Mouse (Mus musculus) 3T3-L1 (cell line): ENCODE measurements around the gene Ppy.
A peak's percentile ranks its signal among the peaks of the same experiment; 100 is the strongest.

Experiments used
- DNase-seq: peaks from one replicate; pipeline ENCODE4 v3.0.0-alpha.2; 2015; ENCODE audit warnings: low read depth, low spot score

Gene Ppy

GRCm38 (mm10) chr11:102101219-102101618 is at the start of gene Ppy:
Gene Ppy (minus strand): TSS chr11:102101319.
- no peak for DNase-seq

GRCm38 (mm10) chr11:102147213-102147989 is 46.3 kb upstream of the Ppy start:
- DNase-seq = no peak

- no peak for DNase-seq
Observed at GRCm38 (mm10) chr11:102146531-102146930, 45.4 kb upstream of the Ppy start.

GRCm38 (mm10) chr11:102146005-102146404 is 44.9 kb upstream of the Ppy start:
- DNase-seq = no peak

DNA sequence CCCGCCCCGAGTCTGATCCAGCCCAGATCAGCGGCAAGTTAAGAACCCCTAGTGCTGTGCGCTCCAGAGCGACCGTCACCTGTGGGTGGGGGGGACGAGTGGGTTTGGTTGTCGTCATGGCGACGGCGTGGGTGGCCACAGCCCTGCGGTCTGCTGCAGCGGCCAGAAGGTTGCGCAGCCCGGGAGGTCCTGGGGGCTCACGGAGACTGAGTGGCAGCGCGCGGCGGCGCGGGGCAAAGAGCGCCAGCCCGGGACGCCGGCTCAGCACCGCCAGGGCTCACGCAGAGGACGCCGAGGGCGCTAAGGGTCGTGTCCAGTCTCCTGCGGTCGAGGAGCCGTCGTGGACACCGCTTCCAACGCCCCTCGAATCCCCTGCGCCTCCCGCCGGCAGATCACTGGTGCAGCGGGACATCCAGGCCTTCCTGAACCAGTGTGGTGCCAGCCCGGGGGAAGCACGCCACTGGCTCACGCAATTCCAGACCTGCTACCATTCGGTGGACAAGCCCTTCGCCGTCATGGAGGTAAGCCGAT is 44.4 kb upstream of the Ppy start, which contains the start of gene Nags:
Nags (plus strand) TSS at position 43 of the 531 bp plus-strand sequence.
- no peak for DNase-seq

DNA sequence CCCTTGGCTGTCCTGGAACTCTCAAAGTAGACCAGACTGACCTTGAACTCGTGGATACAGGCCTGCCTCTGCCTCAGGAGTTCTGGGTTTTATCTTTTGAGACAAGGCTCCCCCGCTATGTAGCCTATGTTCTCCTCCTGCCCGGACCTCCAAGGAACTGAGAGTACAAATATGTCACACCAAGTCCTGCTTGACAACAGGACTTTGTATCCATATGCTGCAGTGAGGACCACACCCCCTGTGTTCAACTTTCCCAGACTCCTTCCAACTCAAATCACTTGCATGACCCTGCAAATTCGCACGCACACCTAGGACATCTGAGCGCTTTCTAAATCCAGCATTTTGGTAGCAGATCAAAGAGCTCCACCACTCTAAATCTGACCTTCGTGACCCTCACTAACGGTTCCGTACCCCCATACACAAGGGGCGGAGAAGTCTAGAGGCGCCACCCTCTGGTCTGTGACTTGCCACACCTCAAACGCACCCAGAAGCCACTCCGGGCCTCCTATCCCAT is 43.9 kb upstream of the Ppy start:
- DNase-seq = no peak

DNA sequence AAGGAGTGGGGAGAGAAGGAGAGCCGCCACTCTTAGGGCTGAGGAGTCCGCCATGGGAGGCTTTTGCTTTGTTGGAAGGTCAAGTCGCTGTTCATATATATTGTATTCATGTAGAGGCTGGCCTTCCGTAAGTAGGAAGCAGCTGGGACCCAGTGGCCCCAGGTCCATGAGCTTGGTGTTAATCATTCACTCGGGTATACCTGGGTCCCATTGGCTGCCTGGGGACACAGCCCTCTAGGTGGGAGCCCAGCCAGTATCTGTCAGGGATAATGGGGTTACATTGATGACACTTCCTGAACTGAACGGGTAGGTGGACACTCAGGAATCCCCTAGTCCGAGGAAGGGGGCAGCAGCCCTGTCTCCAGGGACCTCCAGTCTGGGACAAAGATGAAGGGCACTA is 41.2 kb upstream of the Ppy start:
- DNase-seq = no peak

GRCm38 (mm10) chr11:102140508-102140907 is 39.4 kb upstream of the Ppy start:
- peak; percentile 81 for DNase-seq

DNA sequence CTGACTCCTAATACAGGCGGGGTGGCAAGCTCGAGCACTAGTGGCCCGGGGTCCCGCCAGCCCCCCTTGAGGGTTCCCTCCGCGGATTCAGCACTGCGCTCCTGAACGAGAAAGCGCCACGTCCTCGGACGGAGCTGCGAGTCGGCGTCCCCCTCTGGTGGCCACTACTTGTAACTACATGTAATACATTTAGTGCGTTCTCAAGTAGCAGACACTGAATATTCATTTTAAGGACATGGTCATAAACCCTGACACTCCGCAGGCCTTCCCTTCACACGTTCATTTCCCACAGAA is 37.3 kb upstream of the Ppy start:
- DNase-seq = peak; percentile 66

GRCm38 (mm10) chr11:102137625-102138446 is 36.7 kb upstream of the Ppy start:
- no peak for DNase-seq

DNA sequence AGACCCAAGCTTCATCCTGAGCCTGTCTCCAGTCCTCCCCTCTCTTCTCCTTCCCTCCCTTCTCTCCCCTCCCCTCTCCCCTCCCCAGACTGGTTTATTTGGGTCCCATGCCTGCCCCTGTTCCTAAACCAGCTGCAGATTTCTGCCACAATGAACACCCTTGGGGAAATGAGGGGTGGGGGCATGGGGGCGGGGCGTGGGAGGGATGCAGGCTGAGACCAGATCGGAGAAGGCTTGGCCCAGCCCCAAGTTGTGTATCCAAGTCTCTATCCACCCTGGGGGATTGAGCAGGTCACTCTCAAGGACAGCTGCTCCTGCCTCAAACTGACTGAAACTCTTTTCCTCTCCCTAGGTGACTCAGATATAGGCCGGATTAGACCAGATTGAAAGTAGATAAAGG is 33.4 kb upstream of the Ppy start:
- DNase-seq = no peak

DNA sequence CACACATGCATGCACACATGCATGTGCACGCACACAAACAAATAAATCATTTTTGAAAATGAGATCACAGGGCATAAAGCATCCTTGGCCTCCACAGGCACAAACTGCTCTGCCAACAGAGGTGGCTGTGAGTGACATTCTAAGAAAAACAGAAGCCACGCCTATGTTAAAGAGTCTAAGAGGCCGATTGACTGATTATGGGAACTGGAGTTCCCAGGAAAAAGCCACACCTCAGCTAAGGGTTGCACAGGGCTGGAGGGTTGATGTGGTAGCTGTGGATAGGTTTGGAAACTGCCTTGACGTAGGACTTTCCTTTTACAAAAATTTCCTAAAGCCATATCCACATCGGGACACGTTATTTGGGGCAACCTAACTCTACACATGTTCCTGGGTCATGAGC is 16.3 kb upstream of the Ppy start:
- DNase-seq = no peak

- no peak for DNase-seq
Observed at GRCm38 (mm10) chr11:102116241-102116640, 15.1 kb upstream of the Ppy start.

- DNase-seq = no peak
Observed at GRCm38 (mm10) chr11:102111576-102111975, 10.5 kb upstream of the Ppy start.

GRCm38 (mm10) chr11:102107732-102108131 is 6.6 kb upstream of the Ppy start, which contains the start of gene Pyy:
Gene Pyy (minus strand): TSS chr11:102107832.
- DNase-seq = no peak

GRCm38 (mm10) chr11:102106911-102107310 is 5.8 kb upstream of the Ppy start:
- no peak for DNase-seq

DNA sequence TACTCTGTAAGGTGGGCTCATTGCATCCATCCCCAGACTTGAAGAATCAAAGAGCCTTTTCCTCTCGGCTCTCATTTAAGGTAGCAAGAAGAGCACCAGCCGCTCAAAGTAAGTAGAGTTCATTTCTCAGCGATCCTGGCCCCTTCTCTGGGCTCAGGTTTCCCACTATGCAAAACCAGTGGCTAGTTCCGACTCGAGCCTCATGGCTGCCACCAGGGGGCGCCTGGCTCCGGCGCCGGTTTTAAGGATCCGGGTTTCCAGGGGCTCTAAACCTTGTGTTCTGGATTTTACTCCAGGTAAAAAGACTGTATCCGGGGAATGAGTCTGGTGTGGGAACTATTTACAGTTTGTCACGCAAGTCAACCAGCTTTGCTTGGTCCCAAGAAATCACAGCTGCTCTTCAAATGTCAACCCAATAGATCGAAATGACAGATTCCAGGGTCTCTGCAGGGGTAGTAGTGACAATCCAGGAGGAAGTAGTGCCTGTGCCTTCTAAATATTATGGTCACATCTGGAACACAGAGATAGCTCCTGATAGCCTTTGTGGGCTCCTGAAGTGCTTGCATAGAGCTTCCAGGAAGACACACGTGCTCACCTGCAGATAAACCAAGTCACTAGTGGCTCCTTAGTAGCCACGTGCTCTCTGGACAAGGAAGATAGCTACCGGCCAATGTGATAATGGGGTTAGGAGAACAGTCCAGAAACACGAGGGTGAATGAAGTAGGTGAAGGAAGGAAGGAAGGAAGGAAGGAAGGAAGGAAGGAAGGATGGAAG is 1.6 kb upstream of the Ppy start:
- DNase-seq = peak; percentile 69

DNA sequence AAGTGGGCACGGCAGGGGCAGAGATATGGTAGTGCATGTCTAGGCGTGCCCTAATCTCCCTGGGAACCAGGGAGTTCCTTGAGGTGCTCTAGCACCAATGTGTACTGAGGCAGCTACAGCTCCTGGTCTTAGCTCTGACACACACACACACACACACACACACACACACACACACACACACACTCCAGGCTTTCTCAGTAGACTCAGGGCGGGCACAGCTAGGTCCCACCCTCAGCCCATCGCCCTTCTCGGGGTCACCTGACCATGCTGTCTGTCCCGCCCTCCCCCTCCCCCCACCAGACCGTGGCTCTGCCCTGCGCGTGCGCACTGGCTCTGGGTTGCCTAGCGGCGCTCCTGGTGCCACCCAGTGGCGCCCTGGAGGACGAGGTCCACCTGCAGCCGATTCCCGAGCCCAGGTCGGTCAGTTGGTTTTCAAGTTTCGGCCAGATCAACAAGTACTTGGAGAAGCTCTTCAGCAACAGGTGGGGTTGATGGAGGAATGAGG is 4.2 kb downstream of the Ppy start:
- no peak for DNase-seq

- no peak for DNase-seq
Observed at GRCm38 (mm10) chr11:102096446-102096845, 4.7 kb downstream of the Ppy start.

GRCm38 (mm10) chr11:102095676-102096075 is 5.4 kb downstream of the Ppy start:
- no peak for DNase-seq

DNA sequence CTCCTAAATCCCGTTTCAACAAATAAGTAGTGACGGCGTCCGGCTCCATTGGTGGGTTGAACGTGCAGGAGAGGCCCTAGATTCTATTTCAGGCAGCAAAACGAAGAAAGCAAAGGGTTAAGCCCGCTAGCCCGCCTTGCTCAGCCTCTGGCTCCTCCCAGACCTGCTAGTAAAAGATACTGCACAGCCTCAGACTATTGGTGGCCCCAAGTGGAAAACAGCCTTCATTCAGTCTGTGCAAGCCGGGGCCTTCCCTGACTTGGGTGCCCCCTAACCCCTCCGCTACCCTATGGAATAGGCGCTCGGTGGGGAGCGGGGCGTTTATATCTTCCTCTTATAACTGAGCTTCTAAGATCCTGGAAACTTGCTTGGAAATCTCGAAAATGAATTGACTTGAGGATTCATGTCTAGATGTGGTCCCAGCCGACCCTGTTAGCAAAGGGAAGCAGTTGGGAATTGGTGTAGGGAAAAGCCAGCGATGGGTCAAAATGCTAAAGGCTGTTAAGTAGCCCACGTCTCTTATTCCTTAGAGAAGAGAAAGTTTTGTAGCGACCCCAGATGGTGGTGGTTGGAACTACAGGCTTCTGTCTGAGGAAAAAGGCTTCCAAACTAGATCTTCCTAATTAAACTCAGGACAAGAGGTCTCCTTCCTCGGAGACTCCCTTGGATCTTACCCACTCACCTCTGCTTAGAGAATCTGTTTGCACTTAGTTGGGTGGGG is 11.9 kb downstream of the Ppy start:
- peak; percentile 22 for DNase-seq
